Mouse (Mus musculus) spleen, postnatal 14 days (tissue): Measurements from ENCODE around the gene Msl1.

Experiments used
- DNase-seq, 2 experiments: peaks; one replicate each; pipeline ENCODE4 v3.0.0; 2021 to 2022; ENCODE audit warnings: low spot score in 2 of 2

Msl1 gene

GRCm38 (mm10) chr11:98764091-98764490, 31.2 kb upstream of the Msl1 start:
- DNase-seq, result no peak

GRCm38 (mm10) chr11:98764746-98765145, 30.6 kb upstream of the Msl1 start:
- no peak for DNase-seq

- no peak for DNase-seq
These were observed 29.7 kb upstream of the Msl1 start for GRCm38 (mm10) chr11:98765421-98766309.

GRCm38 (mm10) chr11:98766346-98766745, 29.0 kb upstream of the Msl1 start:
- DNase-seq, result no peak

GRCm38 (mm10) chr11:98766816-98767215, 28.5 kb upstream of the Msl1 start:
- DNase-seq, result no peak

- no peak for DNase-seq
These were observed 28.0 kb upstream of the Msl1 start for GRCm38 (mm10) chr11:98767276-98767675.

GRCm38 (mm10) chr11:98767713-98768112, 27.6 kb upstream of the Msl1 start:
- DNase-seq, result no peak

- no peak for DNase-seq
These were observed 26.9 kb upstream of the Msl1 start for GRCm38 (mm10) chr11:98768127-98769006.

GRCm38 (mm10) chr11:98769007-98769954, 26.0 kb upstream of the Msl1 start:
- DNase-seq, result peak in 1 of 2 experiments; percentile 6

- DNase-seq, result peak in 1 of 2 experiments; percentile 11
These were observed 25.0 kb upstream of the Msl1 start for GRCm38 (mm10) chr11:98770096-98770975.

GRCm38 (mm10) chr11:98771131-98771530, 24.2 kb upstream of the Msl1 start:
- no peak for DNase-seq

GRCm38 (mm10) chr11:98771844-98772525, 23.3 kb upstream of the Msl1 start:
- no peak for DNase-seq

GRCm38 (mm10) chr11:98772667-98773171, 22.6 kb upstream of the Msl1 start:
- no peak for DNase-seq

- DNase-seq, result peak; percentile 89 to 92
These were observed 21.6 kb upstream of the Msl1 start for GRCm38 (mm10) chr11:98773635-98774295.

GRCm38 (mm10) chr11:98774582-98775347, 20.6 kb upstream of the Msl1 start, which contains the start of gene Nr1d1:
Gene Nr1d1, minus strand, starts transcription at chr11:98775333.
- DNase-seq, result no peak

- DNase-seq, result peak; percentile 71 to 74
These were observed 19.8 kb upstream of the Msl1 start for GRCm38 (mm10) chr11:98775348-98776051.

GRCm38 (mm10) chr11:98776052-98776764, 19.1 kb upstream of the Msl1 start:
- DNase-seq, result no peak
